Mouse (Mus musculus) thymus, adult 2 months (tissue): ENCODE results near the gene Gm10203. TPM values are rescaled to one million over a fixed set of nuclear protein-coding genes. Genes with fewer than 3 reads are reported as not detected.
A peak's percentile ranks its signal among the peaks of the same experiment; 100 is the strongest.

Experiments
- DNase-seq: peaks from one replicate; pipeline ENCODE4 v3.0.0; 2021
- H3K27ac ChIP-seq: fragments of 200-500 bp; 2 replicates; pipeline ENCODE4 v1.5.1; 2012; ENCODE audit warnings: low read length, control low read depth; ENCODE audit not compliant: control insufficient read depth, insufficient read depth
- H3K27me3 ChIP-seq: fragments of 200-500 bp; 2 replicates; pipeline ENCODE4 v1.6.1; 2012; ENCODE audit warnings: mild to moderate bottlenecking, low read length, moderate library complexity, mixed read lengths; ENCODE audit not compliant: control insufficient read depth, insufficient read depth
- H3K36me3 ChIP-seq: fragments of 200-500 bp; 2 replicates; pipeline ENCODE4 v1.6.1; 2012; ENCODE audit warnings: mild to moderate bottlenecking, low read length, moderate library complexity; ENCODE audit not compliant: control insufficient read depth, insufficient read depth
- H3K4me1 ChIP-seq: fragments of 200-500 bp; replicated peaks from 2 replicates; pipeline ENCODE4 v1.6.1; 2012; ENCODE audit warnings: low read length; ENCODE audit not compliant: control insufficient read depth, insufficient read depth
- H3K4me3 ChIP-seq: fragments of 200-500 bp; 2 replicates; pipeline ENCODE4 v1.5.1; 2012; ENCODE audit warnings: mild to moderate bottlenecking, low read length, control low read depth, moderate library complexity; ENCODE audit not compliant: control insufficient read depth, insufficient read depth
- CTCF ChIP-seq: fragments of 200-500 bp; IDR thresholded peaks from 2 replicates; pipeline ENCODE4 v1.5.1; 2012; ENCODE audit warnings: mild to moderate bottlenecking, control low read depth, low read length, moderate library complexity, borderline replicate concordance; ENCODE audit not compliant: control insufficient read depth, poor library complexity, insufficient read depth; ENCODE audit errors: extremely low read depth
- POLR2A ChIP-seq: fragments of 200-500 bp; IDR thresholded peaks from 2 replicates; pipeline ENCODE4 v1.6.1; 2012; ENCODE audit warnings: mild to moderate bottlenecking, low read length, control low read depth, moderate library complexity; ENCODE audit not compliant: control insufficient read depth, poor library complexity, insufficient read depth; ENCODE audit errors: extremely low read depth
- WGBS: fragments of 180-500 bp; shearing (Covaris S2); methylation state at CpG from one replicate; pipeline ENCODE4 v1.1.7; 2018; 5-methylcytosine and 5-hydroxymethylcytosine counted together
- polyA plus RNA-seq: library from polyadenylated mRNA; depleted of rRNA; stranded (reverse); fragments of >200 nt; gene quantifications from 2 replicates; pipeline ENCODE4 v1.2.3, GENCODE M21; 2012

Gene Gm10203
- polyA plus RNA-seq, 1 experiment, result not detected

DNA sequence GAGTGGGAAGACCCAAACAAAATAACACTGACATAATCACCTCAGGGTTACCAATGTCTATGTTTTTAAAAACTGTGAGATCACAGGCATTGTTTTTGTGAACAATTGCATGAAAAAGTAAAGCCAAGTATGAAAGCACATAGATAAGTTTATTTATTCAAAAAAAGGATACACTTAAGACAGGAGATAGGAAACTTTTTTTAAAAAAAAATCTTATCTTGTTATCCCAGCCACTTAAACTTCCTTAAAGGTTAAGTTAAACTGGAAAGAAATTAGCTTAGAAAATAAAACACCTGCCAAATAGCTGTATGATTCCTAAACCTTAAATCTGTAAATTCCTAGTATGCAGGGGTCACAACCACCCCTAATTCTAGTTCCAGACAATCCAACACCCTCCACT is 31.0 kb upstream of the Gm10203 start:
- H3K4me1 ChIP-seq, result peaks cover 11% of the 10 kb centered on the region
- H3K27me3 ChIP-seq, result peaks cover 7% of the 10 kb centered on the region
- no peaks in the 10 kb centered on the region for H3K36me3 ChIP-seq
- H3K27ac ChIP-seq, result no peak overlapping the region
- DNase-seq, result no peak
- H3K4me3 ChIP-seq, result no peak overlapping the region
- no peak for TF ChIP-seq CTCF
- TF ChIP-seq POLR2A, result no peak

- Histone ChIP-seq H3K27ac (no peak overlapping the region), H3K4me3 (peak overlapping the region; percentile 35), H3K36me3 (no peaks in the 10 kb centered on the region), H3K4me1 (peaks cover 11% of the 10 kb centered on the region), H3K27me3 (peaks cover 7% of the 10 kb centered on the region)
- WGBS, result 15% methylated on average over 52 of the region's 52 CpGs
- DNase-seq, result peak; percentile 8
- TF ChIP-seq POLR2A (no peak), CTCF (no peak)
Observed at GRCm38 (mm10) chr6:149100174-149101075, 29.5 kb upstream of the Gm10203 start.

DNA sequence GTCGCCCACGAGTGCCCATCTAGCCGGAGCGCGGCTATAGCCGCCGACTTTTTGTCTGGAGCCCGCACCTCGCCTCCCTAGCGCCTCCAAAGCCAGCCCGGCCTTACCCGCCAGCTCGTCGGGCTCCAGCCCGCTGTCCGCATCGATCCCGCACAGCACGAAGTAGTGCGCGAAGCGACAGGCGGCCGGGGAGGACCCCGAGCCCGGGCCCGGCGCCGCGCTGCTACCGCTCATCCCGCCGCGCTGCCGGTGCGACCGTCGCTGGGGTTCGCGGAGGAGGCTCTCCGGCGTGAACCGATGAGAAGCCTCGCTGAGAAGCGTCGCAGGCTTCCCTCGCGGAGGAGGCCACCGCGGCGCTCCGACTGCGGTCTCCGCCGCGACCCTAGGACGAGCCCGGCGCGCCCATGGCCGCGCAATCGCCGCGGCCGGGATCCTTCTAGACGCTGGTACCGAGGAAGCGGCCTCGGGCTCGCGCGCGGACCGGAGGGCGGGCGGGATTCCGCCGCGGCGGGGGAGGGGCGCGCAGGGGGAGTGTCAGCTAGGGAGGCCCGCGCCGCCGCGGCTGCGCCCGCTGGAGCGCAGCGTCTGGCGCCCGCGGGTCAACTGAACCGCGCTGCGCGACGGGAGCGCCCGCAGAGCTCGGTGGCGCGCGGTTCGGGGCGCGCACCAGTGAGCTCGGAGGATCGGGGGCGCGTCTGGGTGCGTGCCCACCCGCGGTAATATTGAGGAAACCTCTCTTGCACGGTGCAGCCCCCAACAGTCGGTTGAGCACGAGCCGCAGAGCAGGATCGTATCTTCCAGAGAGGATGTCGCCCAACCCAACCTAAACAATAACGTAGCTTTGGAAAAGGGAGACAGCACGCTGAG is 28.7 kb upstream of the Gm10203 start, which contains the start of gene Dennd5b:
TSS of gene Dennd5b (minus strand) at position 605 of the 867 bp plus-strand sequence.
- no peaks in the 10 kb centered on the region for H3K36me3 ChIP-seq
- H3K27me3 ChIP-seq, result peaks cover 7% of the 10 kb centered on the region
- H3K4me3 ChIP-seq, result peak within 1 kb of the TSS; percentile 35
- no peak for TF ChIP-seq POLR2A
- no peak for TF ChIP-seq CTCF
- H3K4me1 ChIP-seq, result peaks cover 11% of the 10 kb centered on the region
- under 1% methylated on average over 124 of the region's 124 CpGs for WGBS
- DNase-seq, result peak; percentile 42
- no peak within 1 kb of the TSS for H3K27ac ChIP-seq

DNA sequence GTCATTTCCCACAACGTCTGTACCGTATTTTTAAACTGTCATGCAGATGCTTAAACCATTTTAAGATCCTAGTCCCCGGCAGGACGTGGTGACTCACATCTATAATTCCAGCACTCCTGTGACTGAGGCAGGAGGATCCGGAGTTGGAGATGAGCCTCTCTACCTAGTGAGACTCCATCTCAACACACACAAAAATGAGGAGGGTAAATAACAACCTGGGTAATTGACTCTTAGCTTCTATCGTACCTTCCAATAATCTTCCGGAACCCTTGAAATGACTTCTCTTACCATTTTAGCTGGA is 28.1 kb upstream of the Gm10203 start:
- TF ChIP-seq POLR2A (no peak), CTCF (no peak)
- H3K27ac ChIP-seq, result no peak overlapping the region

DNA sequence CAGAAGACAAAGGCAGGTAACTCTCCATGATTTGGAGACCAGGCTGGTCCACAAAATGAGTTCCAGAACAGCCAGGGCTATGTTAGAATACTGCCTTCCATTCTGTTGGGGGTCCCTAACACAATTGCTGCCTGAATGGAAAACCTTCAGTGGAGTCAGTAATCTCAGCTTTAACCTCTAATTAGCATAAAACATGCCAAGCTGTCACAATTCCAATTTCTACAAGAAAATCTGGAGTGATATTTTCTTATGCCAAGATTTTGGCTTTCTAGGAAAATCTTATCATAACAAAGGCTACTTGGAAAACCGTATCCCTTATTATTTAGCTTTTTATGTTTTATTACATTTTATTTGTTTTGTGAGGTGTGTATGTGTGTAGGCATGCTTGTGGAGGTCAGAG is 26.5 kb upstream of the Gm10203 start:
- 89% methylated on average over 1 of the region's 1 CpGs for WGBS

More for the DNA sequence above, 28.1 kb upstream of the Gm10203 start:
- Histone ChIP-seq H3K36me3 (no peaks in the 10 kb centered on the region), H3K27me3 (peaks cover 7% of the 10 kb centered on the region), H3K4me3 (peak overlapping the region; percentile 35), H3K4me1 (peaks cover 11% of the 10 kb centered on the region)
- 18% methylated on average over 7 of the region's 7 CpGs for WGBS
- no peak for DNase-seq

GRCm38 (mm10) chr6:149107615-149108014 is 22.4 kb upstream of the Gm10203 start:
- TF ChIP-seq CTCF (no peak), POLR2A (no peak)
- Histone ChIP-seq H3K4me1 (no peaks in the 10 kb centered on the region), H3K27ac (no peak overlapping the region), H3K27me3 (no peaks in the 10 kb centered on the region), H3K4me3 (no peak overlapping the region), H3K36me3 (no peaks in the 10 kb centered on the region)
- WGBS, result 87% methylated on average over 3 of the region's 3 CpGs
- DNase-seq, result no peak

More for the DNA sequence above, 26.5 kb upstream of the Gm10203 start:
- no peak for DNase-seq
- no peak for TF ChIP-seq CTCF
- TF ChIP-seq POLR2A, result no peak
- Histone ChIP-seq H3K36me3 (no peaks in the 10 kb centered on the region), H3K4me1 (peaks cover 11% of the 10 kb centered on the region), H3K4me3 (no peak overlapping the region), H3K27me3 (peaks cover 7% of the 10 kb centered on the region), H3K27ac (no peak overlapping the region)
